Mouse (Mus musculus) hindbrain, embryonic 16.5 days (tissue): ENCODE data around the gene Capn10. TPM values are rescaled to one million over a fixed set of nuclear protein-coding genes. Genes with fewer than 3 reads are reported as not detected.
A peak's percentile ranks its signal among the peaks of the same experiment; 100 is the strongest.

Experiments used
- ATAC-seq: fragments of 200-750 bp; cut with Nextera tagmentation; 2 replicates; pipeline ENCODE4 v1.8.0; 2017; ENCODE audit warnings: moderate TSS enrichment, moderate library complexity
- H3K27ac ChIP-seq: fragments of 300-500 bp; sonication (generic); 2 replicates; pipeline ENCODE4 v1.5.1; 2014; ENCODE audit warnings: low read depth, mild to moderate bottlenecking, control low read depth, low read length, moderate library complexity
- H3K27me3 ChIP-seq: fragments of 300-500 bp; sonication (generic); replicated peaks from 2 replicates; pipeline ENCODE4 v1.6.1; 2014; ENCODE audit warnings: low read length; ENCODE audit not compliant: control insufficient read depth, insufficient read depth
- H3K36me3 ChIP-seq: fragments of 300-500 bp; sonication (generic); 2 replicates; pipeline ENCODE4 v1.6.1; 2014; ENCODE audit warnings: mild to moderate bottlenecking, low read length, moderate library complexity, mixed read lengths; ENCODE audit not compliant: control insufficient read depth, insufficient read depth
- H3K4me1 ChIP-seq: fragments of 300-500 bp; sonication (generic); 2 replicates; pipeline ENCODE4 v1.6.1; 2014; ENCODE audit warnings: low read depth, low read length; ENCODE audit not compliant: control insufficient read depth, insufficient read depth
- H3K4me2 ChIP-seq: fragments of 300-500 bp; sonication (generic); 2 replicates; pipeline ENCODE4 v1.6.1; 2014; ENCODE audit warnings: mild to moderate bottlenecking, low read length, control low read depth, moderate library complexity
- H3K4me3 ChIP-seq: fragments of 300-500 bp; sonication (generic); 2 replicates; pipeline ENCODE4 v1.5.1; 2014; ENCODE audit warnings: mild to moderate bottlenecking, low read length, control low read depth, moderate library complexity
- H3K9ac ChIP-seq: fragments of 300-500 bp; sonication (generic); 2 replicates; pipeline ENCODE4 v1.6.1; 2014; ENCODE audit warnings: low read depth, mild to moderate bottlenecking, control low read depth, low read length, moderate library complexity
- H3K9me3 ChIP-seq: fragments of 300-500 bp; sonication (generic); 2 replicates; pipeline ENCODE4 v1.6.1; 2014; ENCODE audit warnings: mild to moderate bottlenecking, low read length, moderate library complexity; ENCODE audit not compliant: control insufficient read depth
- WGBS: fragments of 180-500 bp; shearing (Covaris S2); extraction: QIAGEN DNeasy Blood & Tissue Kit; methylation state at CpG from one replicate; pipeline ENCODE4 v1.1.7; 2014; 5-methylcytosine and 5-hydroxymethylcytosine counted together
- polyA plus RNA-seq: library from polyadenylated mRNA; unstranded; fragments of >200 nt; fragmentation: Nextera tagmentation; extraction: Ambion mirVana; gene quantifications from 2 replicates; pipeline ENCODE4 v1.2.1, GENCODE M21; 2015

The Capn10 gene
- polyA plus RNA-seq, 1 experiment from 2014 or later = 60.7 TPM

DNA sequence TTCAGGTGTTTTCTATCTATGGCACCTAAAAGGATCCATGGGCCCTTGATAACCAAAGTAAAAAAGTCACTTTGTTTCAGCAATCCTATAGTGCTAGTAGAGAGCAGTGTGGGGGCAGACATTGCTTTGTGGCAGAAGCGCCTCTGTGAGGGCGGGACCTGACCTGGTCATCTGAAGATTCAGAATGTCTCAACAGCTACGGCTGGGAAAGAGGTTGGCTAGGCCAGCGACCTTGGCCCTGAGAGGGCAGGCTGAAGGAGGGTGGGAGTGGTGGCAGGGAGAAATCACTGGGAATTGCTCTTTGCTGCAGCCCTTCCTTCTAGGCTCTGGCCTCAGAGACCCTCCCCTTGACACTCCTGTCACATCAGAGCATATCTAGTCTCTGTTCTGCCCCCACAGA is 19.9 kb upstream of the Capn10 start:
- H3K4me3 ChIP-seq = no peak overlapping the region
- no peak overlapping the region for H3K9ac ChIP-seq
- H3K4me1 ChIP-seq = peaks cover 25% of the 10 kb centered on the region
- H3K4me2 ChIP-seq = no peak overlapping the region
- ATAC-seq = no peak
- peaks cover 42% of the 10 kb centered on the region for H3K36me3 ChIP-seq
- no peaks in the 10 kb centered on the region for H3K27me3 ChIP-seq
- no peaks in the 10 kb centered on the region for H3K9me3 ChIP-seq
- no peak overlapping the region for H3K27ac ChIP-seq
- 83% methylated on average over 4 of the region's 4 CpGs for WGBS

GRCm38 (mm10) chr1:92914993-92915392 is 19.2 kb upstream of the Capn10 start:
- no peak overlapping the region for H3K9ac ChIP-seq
- H3K4me1 ChIP-seq = peaks cover 18% of the 10 kb centered on the region
- no peak overlapping the region for H3K4me3 ChIP-seq
- no peaks in the 10 kb centered on the region for H3K9me3 ChIP-seq
- peaks cover 49% of the 10 kb centered on the region for H3K36me3 ChIP-seq
- H3K27me3 ChIP-seq = no peaks in the 10 kb centered on the region
- no peak overlapping the region for H3K27ac ChIP-seq
- WGBS = 96% methylated on average over 11 of the region's 11 CpGs
- no peak overlapping the region for H3K4me2 ChIP-seq
- no peak for ATAC-seq

DNA sequence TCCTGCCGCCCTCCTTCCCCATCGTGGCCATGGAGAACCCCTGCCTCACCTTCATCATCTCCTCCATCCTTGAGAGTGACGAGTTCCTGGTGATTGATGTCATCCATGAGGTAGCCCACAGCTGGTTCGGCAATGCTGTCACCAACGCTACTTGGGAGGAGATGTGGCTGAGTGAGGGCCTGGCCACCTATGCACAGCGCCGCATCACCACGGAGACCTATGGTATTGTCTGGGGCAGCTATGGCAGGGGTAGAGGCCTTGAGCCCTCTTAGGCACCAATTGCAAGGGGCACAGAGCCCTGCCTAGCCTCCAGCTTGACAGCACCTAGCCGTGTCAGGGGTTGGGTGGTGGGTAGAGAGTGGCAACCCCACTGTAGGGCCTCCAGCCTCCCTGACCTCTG is 17.5 kb upstream of the Capn10 start:
- 94% methylated on average over 9 of the region's 9 CpGs for WGBS
- H3K4me2 ChIP-seq = no peak overlapping the region
- H3K9me3 ChIP-seq = no peaks in the 10 kb centered on the region
- peaks cover 53% of the 10 kb centered on the region for H3K36me3 ChIP-seq
- H3K4me3 ChIP-seq = no peak overlapping the region
- no peaks in the 10 kb centered on the region for H3K27me3 ChIP-seq
- H3K9ac ChIP-seq = no peak overlapping the region
- no peak overlapping the region for H3K27ac ChIP-seq
- no peak for ATAC-seq
- H3K4me1 ChIP-seq = peaks cover 15% of the 10 kb centered on the region

GRCm38 (mm10) chr1:92919151-92919550 is 15.0 kb upstream of the Capn10 start:
- no peaks in the 10 kb centered on the region for H3K4me1 ChIP-seq
- no peak overlapping the region for H3K4me3 ChIP-seq
- H3K9ac ChIP-seq = no peak overlapping the region
- no peak overlapping the region for H3K4me2 ChIP-seq
- H3K36me3 ChIP-seq = peaks cover 53% of the 10 kb centered on the region
- H3K9me3 ChIP-seq = no peaks in the 10 kb centered on the region
- no peak for ATAC-seq
- no peaks in the 10 kb centered on the region for H3K27me3 ChIP-seq
- 98% methylated on average over 11 of the region's 11 CpGs for WGBS
- no peak overlapping the region for H3K27ac ChIP-seq

GRCm38 (mm10) chr1:92919775-92920174 is 14.4 kb upstream of the Capn10 start:
- H3K9ac ChIP-seq = no peak overlapping the region
- ATAC-seq = no peak
- H3K27me3 ChIP-seq = no peaks in the 10 kb centered on the region
- no peaks in the 10 kb centered on the region for H3K9me3 ChIP-seq
- H3K36me3 ChIP-seq = peaks cover 53% of the 10 kb centered on the region
- no peak overlapping the region for H3K4me2 ChIP-seq
- no peaks in the 10 kb centered on the region for H3K4me1 ChIP-seq
- no peak overlapping the region for H3K4me3 ChIP-seq
- 79% methylated on average over 12 of the region's 12 CpGs for WGBS
- H3K27ac ChIP-seq = no peak overlapping the region

DNA sequence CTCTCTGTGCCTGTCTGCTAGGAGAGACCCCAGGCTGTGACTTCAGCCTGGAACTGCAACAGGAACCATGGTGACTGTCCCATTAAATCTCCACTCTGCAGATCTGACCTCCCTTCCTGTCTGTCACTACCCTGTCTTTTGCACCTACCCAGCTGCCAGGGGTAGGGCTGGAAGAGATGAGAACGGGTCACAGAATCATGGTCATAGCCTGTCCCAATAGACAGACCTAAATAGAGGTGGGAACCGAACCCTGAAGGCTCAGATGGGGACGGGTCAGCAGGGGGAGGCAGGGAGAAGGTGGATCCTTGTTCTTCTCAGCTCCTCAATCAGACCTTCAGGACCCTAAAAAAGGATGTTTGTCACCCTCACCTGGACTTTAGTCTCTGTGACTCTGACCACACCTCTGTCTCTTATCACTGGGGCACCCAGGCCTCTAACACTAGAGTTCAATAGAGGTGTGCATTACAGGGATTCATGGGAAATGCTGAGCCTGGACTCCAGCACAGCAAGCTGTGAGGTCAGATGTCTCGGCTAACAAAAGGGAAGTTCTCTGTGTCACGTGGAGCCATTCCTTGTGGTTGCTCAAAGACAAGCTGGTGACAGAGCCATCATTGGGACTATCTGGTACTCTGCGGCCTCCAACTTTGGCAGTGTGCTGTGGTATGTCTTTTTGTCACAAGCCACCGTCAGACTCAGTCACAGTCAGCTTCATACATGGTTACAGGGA is 13.5 kb upstream of the Capn10 start:
- Histone ChIP-seq H3K4me3 (no peak overlapping the region), H3K4me2 (no peak overlapping the region), H3K9ac (no peak overlapping the region), H3K27me3 (no peaks in the 10 kb centered on the region), H3K4me1 (no peaks in the 10 kb centered on the region), H3K9me3 (no peaks in the 10 kb centered on the region), H3K27ac (no peak overlapping the region), H3K36me3 (peaks cover 46% of the 10 kb centered on the region)
- ATAC-seq = no peak
- 87% methylated on average over 7 of the region's 7 CpGs for WGBS

- H3K9me3 ChIP-seq = no peaks in the 10 kb centered on the region
- no peaks in the 10 kb centered on the region for H3K4me1 ChIP-seq
- WGBS = 95% methylated on average over 4 of the region's 4 CpGs
- no peak for ATAC-seq
- H3K27ac ChIP-seq = no peak overlapping the region
- H3K27me3 ChIP-seq = no peaks in the 10 kb centered on the region
- H3K9ac ChIP-seq = no peak overlapping the region
- no peak overlapping the region for H3K4me3 ChIP-seq
- no peak overlapping the region for H3K4me2 ChIP-seq
- peaks cover 37% of the 10 kb centered on the region for H3K36me3 ChIP-seq
Observed at GRCm38 (mm10) chr1:92921496-92921895, 12.7 kb upstream of the Capn10 start.

- H3K4me3 ChIP-seq = no peak overlapping the region
- H3K9ac ChIP-seq = no peak overlapping the region
- H3K9me3 ChIP-seq = no peaks in the 10 kb centered on the region
- H3K4me2 ChIP-seq = no peak overlapping the region
- peaks cover 2% of the 10 kb centered on the region for H3K27me3 ChIP-seq
- no peaks in the 10 kb centered on the region for H3K36me3 ChIP-seq
- peaks cover 4% of the 10 kb centered on the region for H3K4me1 ChIP-seq
- H3K27ac ChIP-seq = no peak overlapping the region
- WGBS = 5% methylated on average over 1 of the region's 1 CpGs
- ATAC-seq = no peak
Observed at GRCm38 (mm10) chr1:92930171-92930706, 3.9 kb upstream of the Capn10 start.

GRCm38 (mm10) chr1:92933611-92934010 is 565 bp upstream of the Capn10 start:
- H3K9ac ChIP-seq = peak overlapping the region; percentile 82
- H3K27me3 ChIP-seq = no peaks in the 10 kb centered on the region
- peaks cover 23% of the 10 kb centered on the region for H3K4me1 ChIP-seq
- peak overlapping the region; percentile 77 for H3K4me2 ChIP-seq
- H3K4me3 ChIP-seq = peak overlapping the region; percentile 89
- peak overlapping the region; percentile 99 for H3K27ac ChIP-seq
- ATAC-seq = no peak
- 76% methylated on average over 4 of the region's 4 CpGs for WGBS
- H3K9me3 ChIP-seq = no peaks in the 10 kb centered on the region
- H3K36me3 ChIP-seq = peaks cover 3% of the 10 kb centered on the region
